In the genomic region with DNA sequence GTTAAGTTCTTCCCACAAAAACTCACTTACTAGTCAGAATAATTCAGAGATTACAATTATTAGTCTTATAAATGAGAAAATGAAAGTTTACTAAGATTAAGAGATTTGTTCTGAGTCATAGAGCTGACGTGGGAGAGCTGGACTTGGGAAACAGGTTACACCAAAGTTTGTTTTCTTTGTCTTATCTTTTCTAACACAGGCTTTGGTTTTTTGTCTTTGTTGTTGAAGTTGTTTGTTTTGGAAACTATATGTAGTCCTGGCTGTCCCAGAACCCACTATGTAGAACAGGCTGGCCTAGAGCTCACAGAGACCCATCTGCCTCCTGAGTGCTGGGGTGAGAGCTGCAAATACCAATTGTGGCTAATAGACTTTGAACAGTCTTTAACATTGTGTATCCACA, we compare ENCODE assay signal across 22 mouse cellular contexts. TPM values are rescaled to one million over a fixed set of nuclear protein-coding genes. Genes with fewer than 3 reads are reported as not detected.
DNase-seq lines count a peak whose midpoint lies in the region; ATAC-seq and TF ChIP-seq lines count a peak whose summit lies in the region.
"Had no signal": no experiment of that assay in that cellular context is flagged by ENCODE, and none has a peak within 500 bp of the region (broad histone marks: within the 10 kb centered on the region; RNA-seq: fewer than 3 reads in every experiment).

No protein-coding gene starts in this region.

- no peak for TF ChIP-seq POLR2A in cortical plate, adult 2 months (IDR thresholded peaks at IDR 0.05; ENCODE audit: extremely low read depth, insufficient read depth, low read length)

- no peak overlapping the region for H3K4me3 ChIP-seq in heart, embryonic 10.5 days
- H3K4me3 ChIP-seq in left cerebral cortex, adult 2 months: no peak overlapping the region
- H3K4me3 ChIP-seq in cortical plate, adult 2 months (ENCODE audit: insufficient read depth, low read length): no peak overlapping the region
- no peak overlapping the region for H3K4me3 ChIP-seq in stomach, postnatal 0 days (ENCODE audit: low read depth, low read length)
- no peak overlapping the region for H3K4me3 ChIP-seq in kidney, embryonic 16.5 days (ENCODE audit: low read length)
- H3K4me3 ChIP-seq: embryonic facial prominence, embryonic 15.5 days; forebrain, embryonic 15.5 days; liver, embryonic 13.5 days; midbrain, embryonic 13.5 days; neural tube, embryonic 12.5 days; stomach, embryonic 15.5 days had no signal

- no peak overlapping the region for H3K27ac ChIP-seq in heart, embryonic 10.5 days
- H3K27ac ChIP-seq in left cerebral cortex, adult 2 months: peak overlapping the region; percentile 69; the same call in 1 of the 2 replicates
- H3K27ac ChIP-seq in cortical plate, adult 2 months (ENCODE audit: insufficient read depth, low read length): 0 out of 2 replicates have a peak overlapping the region, but pooled peaks have one; percentile 12
- H3K27ac ChIP-seq in stomach, postnatal 0 days (replicated peaks): no peak overlapping the region
- no peak overlapping the region; the same call in 1 of the 2 replicates for H3K27ac ChIP-seq in kidney, embryonic 16.5 days (ENCODE audit: low read length)
- H3K27ac ChIP-seq: embryonic facial prominence, embryonic 15.5 days; forebrain, embryonic 15.5 days; midbrain, embryonic 13.5 days; neural tube, embryonic 12.5 days had no signal

- intact Hi-C loops in left cerebral cortex, adult 2 months (cut with DNase I): no loop called here

- H3K4me2 ChIP-seq in stomach, postnatal 0 days (replicated peaks; ENCODE audit: low read depth): no peak overlapping the region
- no peak overlapping the region for H3K4me2 ChIP-seq in kidney, embryonic 16.5 days (replicated peaks; ENCODE audit: low read depth, low read length)
- H3K4me2 ChIP-seq: embryonic facial prominence, embryonic 15.5 days; forebrain, embryonic 15.5 days; liver, embryonic 13.5 days; midbrain, embryonic 13.5 days; neural tube, embryonic 12.5 days; stomach, embryonic 15.5 days had no signal

- DNase-seq in heart, adult 11 months: peak; percentile 79
- DNase-seq in heart, embryonic 10.5 days (ENCODE audit: low spot score): no peak
- DNase-seq in left cerebral cortex, adult 2 months (ENCODE audit: extremely low spot score in 1 of 2, low spot score in 2 of 2): no peak
- no peak for DNase-seq in left cerebral cortex, adult 18-20 months (ENCODE audit: low spot score in 2 of 2)
- peak; percentile 26 for DNase-seq in stomach, postnatal 0 days (ENCODE audit: low spot score)
- no peak for DNase-seq in kidney, postnatal 10 days
- DNase-seq: cerebellum, adult 11 months; gastrocnemius, postnatal 10 days; liver, embryonic 13.5 days had no signal

- ATAC-seq in stomach, postnatal 0 days (ENCODE audit: low FRiP score, low TSS enrichment): peak; percentile 54
- ATAC-seq in kidney, embryonic 16.5 days (ENCODE audit: low FRiP score, low TSS enrichment): no peak
- ATAC-seq: forebrain, embryonic 15.5 days; midbrain, embryonic 13.5 days had no signal

- no peaks in the 10 kb centered on the region for H3K27me3 ChIP-seq in heart, embryonic 10.5 days (ENCODE audit: insufficient read depth, poor library complexity, severe bottlenecking)
- H3K27me3 ChIP-seq in stomach, postnatal 0 days (ENCODE audit: control insufficient read depth, insufficient read depth, low read length): no peaks in the 10 kb centered on the region
- H3K27me3 ChIP-seq in kidney, embryonic 16.5 days (ENCODE audit: insufficient read depth, low read length): no peaks in the 10 kb centered on the region
- H3K27me3 ChIP-seq: embryonic facial prominence, embryonic 15.5 days; forebrain, embryonic 15.5 days; liver, embryonic 13.5 days; midbrain, embryonic 13.5 days; neural tube, embryonic 12.5 days; stomach, embryonic 15.5 days had no signal

- no peak overlapping the region for H3K9ac ChIP-seq in stomach, postnatal 0 days (ENCODE audit: low read length)
- no peak overlapping the region for H3K9ac ChIP-seq in kidney, embryonic 16.5 days (replicated peaks; ENCODE audit: low read length)
- H3K9ac ChIP-seq: embryonic facial prominence, embryonic 15.5 days; forebrain, embryonic 15.5 days; liver, embryonic 13.5 days; midbrain, embryonic 13.5 days; neural tube, embryonic 12.5 days; stomach, embryonic 15.5 days had no signal

- H3K9me3 ChIP-seq in heart, embryonic 10.5 days: no peaks in the 10 kb centered on the region
- no peaks in the 10 kb centered on the region for H3K9me3 ChIP-seq in stomach, postnatal 0 days (ENCODE audit: control insufficient read depth, low read length)
- H3K9me3 ChIP-seq in kidney, embryonic 16.5 days (ENCODE audit: low read length): no peaks in the 10 kb centered on the region
- H3K9me3 ChIP-seq: embryonic facial prominence, embryonic 15.5 days; forebrain, embryonic 15.5 days; liver, embryonic 13.5 days; midbrain, embryonic 13.5 days; neural tube, embryonic 12.5 days; stomach, embryonic 15.5 days had no signal

- no peak for TF ChIP-seq EP300 in stomach, postnatal 0 days (optimal IDR thresholded peaks at IDR 0.05)

- peaks cover 1% of the 10 kb centered on the region; the same call in 1 of the 2 replicates for H3K36me3 ChIP-seq in heart, embryonic 10.5 days
- no peaks in the 10 kb centered on the region for H3K36me3 ChIP-seq in stomach, postnatal 0 days (ENCODE audit: control insufficient read depth, insufficient read depth, low read length)
- peaks cover 7% of the 10 kb centered on the region; the same call in 1 of the 2 replicates for H3K36me3 ChIP-seq in kidney, embryonic 16.5 days (ENCODE audit: insufficient read depth, low read length)
- H3K36me3 ChIP-seq: embryonic facial prominence, embryonic 15.5 days; forebrain, embryonic 15.5 days; midbrain, embryonic 13.5 days; stomach, embryonic 15.5 days had no signal

- TF ChIP-seq CTCF in left cerebral cortex, adult 2 months (IDR thresholded peaks at IDR 0.05): no peak
- TF ChIP-seq CTCF in cortical plate, adult 2 months (IDR thresholded peaks at IDR 0.05; ENCODE audit: extremely low read depth, insufficient read depth, low read length): no peak
- no peak for TF ChIP-seq CTCF in stomach, postnatal 0 days (IDR thresholded peaks at IDR 0.05; ENCODE audit: low read depth)

- 0 out of 2 replicates have a peak, but pooled peaks cover 5% of the 10 kb centered on the region for H3K4me1 ChIP-seq in heart, embryonic 10.5 days
- peaks cover 2% of the 10 kb centered on the region for H3K4me1 ChIP-seq in cortical plate, adult 2 months (ENCODE audit: control insufficient read depth, insufficient read depth, low read length)
- H3K4me1 ChIP-seq in stomach, postnatal 0 days (replicated peaks; ENCODE audit: control insufficient read depth, insufficient read depth): 0 out of 2 replicates have a peak, but pooled peaks cover 3% of the 10 kb centered on the region
- peaks cover 12% of the 10 kb centered on the region; the same call in 1 of the 2 replicates for H3K4me1 ChIP-seq in kidney, embryonic 16.5 days (ENCODE audit: insufficient read depth, low read length)
- H3K4me1 ChIP-seq: embryonic facial prominence, embryonic 15.5 days; forebrain, embryonic 15.5 days; midbrain, embryonic 13.5 days; neural tube, embryonic 12.5 days had no signal

- WGBS in heart, embryonic 10.5 days: 61% methylated on average over 1 of the region's 1 CpGs
- 47% methylated on average over 1 of the region's 1 CpGs for WGBS in stomach, postnatal 0 days
- WGBS in kidney, embryonic 16.5 days: 77% methylated on average over 1 of the region's 1 CpGs

RNA-seq across cellular contexts. Expression of gene Gm17622, which starts 20.7 kb away (rescaled TPM):
- not detected in 2 replicates for polyA plus RNA-seq in heart, embryonic 10.5 days (2016; fragmentation: Nextera tagmentation; extraction: Ambion mirVana)
- not detected for total RNA-seq in left cerebral cortex, adult 2 months (2021)
- total RNA-seq in left cerebral cortex, adult 18-20 months (2021): not detected
- polyA plus RNA-seq in cortical plate, adult 2 months (2012; rRNA removed): not detected in 2 replicates
- not detected in 2 replicates for polyA plus RNA-seq in stomach, postnatal 0 days (2015; fragmentation: Nextera tagmentation; extraction: Ambion mirVana)
- polyA plus RNA-seq in kidney, embryonic 16.5 days (2015; fragmentation: Nextera tagmentation; extraction: Ambion mirVana): not detected in 2 replicates
- total RNA-seq: adrenal gland, postnatal 4 days; common myeloid progenitor, adult 5-6 weeks; gastrocnemius, postnatal 10 days; left cerebral cortex, postnatal 25 days had no signal
- polyA plus RNA-seq: embryonic facial prominence, embryonic 15.5 days; forebrain, embryonic 15.5 days; hindbrain, embryonic 11.5 days; kidney, adult 2 months; liver, embryonic 13.5 days; midbrain, embryonic 13.5 days; neural tube, embryonic 12.5 days; small intestine, adult 2 months; stomach, embryonic 15.5 days had no signal

RNA-seq across cellular contexts. Expression of gene Polk, which starts 31.1 kb away (rescaled TPM):
- polyA plus RNA-seq in heart, embryonic 10.5 days (2016; fragmentation: Nextera tagmentation; extraction: Ambion mirVana): 8.3 and 8.6 TPM in 2 replicates
- 10 to 100 TPM; 11.8 to 13.6 TPM for total RNA-seq in left cerebral cortex, adult 2 months (2021)
- total RNA-seq in left cerebral cortex, adult 18-20 months (2021): 10 to 100 TPM; 11.8 to 12.3 TPM
- polyA plus RNA-seq in cortical plate, adult 2 months (2012; rRNA removed): 7.2 and 8.3 TPM in 2 replicates
- polyA plus RNA-seq in stomach, postnatal 0 days (2015; fragmentation: Nextera tagmentation; extraction: Ambion mirVana): 4.2 and 5.0 TPM in 2 replicates
- polyA plus RNA-seq in kidney, embryonic 16.5 days (2015; fragmentation: Nextera tagmentation; extraction: Ambion mirVana): 9.2 and 10.7 TPM in 2 replicates

RNA-seq across cellular contexts. Expression of gene Col4a3bp, which starts 31.2 kb away (rescaled TPM):
- polyA plus RNA-seq in heart, embryonic 10.5 days (2016; fragmentation: Nextera tagmentation; extraction: Ambion mirVana): 8.0 and 8.1 TPM in 2 replicates
- 10 to 100 TPM; 68.3 to 68.5 TPM for total RNA-seq in left cerebral cortex, adult 2 months (2021)
- 10 to 100 TPM; 70.2 to 71.8 TPM for total RNA-seq in left cerebral cortex, adult 18-20 months (2021)
- polyA plus RNA-seq in cortical plate, adult 2 months (2012; rRNA removed): 35.5 and 40.0 TPM in 2 replicates
- polyA plus RNA-seq in stomach, postnatal 0 days (2015; fragmentation: Nextera tagmentation; extraction: Ambion mirVana): 6.0 and 7.0 TPM in 2 replicates
- polyA plus RNA-seq in kidney, embryonic 16.5 days (2015; fragmentation: Nextera tagmentation; extraction: Ambion mirVana): 8.0 and 9.3 TPM in 2 replicates

RNA-seq across cellular contexts. Expression of gene Ankdd1b, which starts 40.3 kb away (rescaled TPM):
- polyA plus RNA-seq in heart, embryonic 10.5 days (2016; fragmentation: Nextera tagmentation; extraction: Ambion mirVana): 0.24 and 0.31 TPM in 2 replicates
- total RNA-seq in left cerebral cortex, adult 2 months (2021): under 1 TPM; 0.14 to 0.23 TPM
- under 1 TPM in 1 of 2 experiments, not detected in 1; 0.61 TPM for total RNA-seq in left cerebral cortex, adult 18-20 months (2021)
- 0.04 and 0.17 TPM in 2 replicates for polyA plus RNA-seq in cortical plate, adult 2 months (2012; rRNA removed)
- polyA plus RNA-seq in stomach, postnatal 0 days (2015; fragmentation: Nextera tagmentation; extraction: Ambion mirVana): 6.8 and 7.1 TPM in 2 replicates
- 0.13 TPM in 1 of 2 replicates, not detected in the other for polyA plus RNA-seq in kidney, embryonic 16.5 days (2015; fragmentation: Nextera tagmentation; extraction: Ambion mirVana)
- total RNA-seq: common myeloid progenitor, adult 5-6 weeks had no signal
- polyA plus RNA-seq: forebrain, embryonic 15.5 days; hindbrain, embryonic 11.5 days; liver, embryonic 13.5 days; midbrain, embryonic 13.5 days; small intestine, adult 2 months had no signal

Comparison
In these comparisons a context has a peak if more than half of its experiments do, and no peak if none do; other contexts are left out.
1. DNase-seq: peak in heart, adult 11 months (single experiment) and stomach, postnatal 0 days (single experiment); none in heart, embryonic 10.5 days (single experiment), left cerebral cortex, adult 2 months (0 of 2), left cerebral cortex, adult 18-20 months (0 of 2) and kidney, postnatal 10 days (single experiment).
2. H3K27ac ChIP-seq: peak in left cerebral cortex, adult 2 months (single experiment) and cortical plate, adult 2 months (single experiment); none in heart, embryonic 10.5 days (single experiment), stomach, postnatal 0 days (single experiment) and kidney, embryonic 16.5 days (single experiment).